Comparison of ENCODE assay signal across 19 mouse cellular contexts in genomic region chr11:83544214-83544613, GRCm38 (mm10). TPM values are rescaled to one million over a fixed set of nuclear protein-coding genes. Genes with fewer than 3 reads are reported as not detected.
DNase-seq lines count a peak whose midpoint lies in the region; ATAC-seq and TF ChIP-seq lines count a peak whose summit lies in the region.
"Had no signal": no experiment of that assay in that cellular context is flagged by ENCODE, and none has a peak within 500 bp of the region (broad histone marks: within the 10 kb centered on the region; RNA-seq: fewer than 3 reads in every experiment).

No protein-coding gene starts in this region.

- 45% methylated on average over 3 of the region's 3 CpGs for WGBS in lung, embryonic 14.5 days
- 46% methylated on average over 3 of the region's 3 CpGs for WGBS in lung, adult 2 months
- WGBS in hindbrain, postnatal 0 days: 80% methylated on average over 3 of the region's 3 CpGs

- H3K9me3 ChIP-seq in lung, embryonic 14.5 days (ENCODE audit: low read depth, low read length): no peaks in the 10 kb centered on the region
- H3K9me3 ChIP-seq in hindbrain, postnatal 0 days (ENCODE audit: low read length): no peaks in the 10 kb centered on the region
- H3K9me3 ChIP-seq: embryonic facial prominence, embryonic 15.5 days; heart, embryonic 10.5 days; hindbrain, embryonic 10.5 days; liver, embryonic 13.5 days had no signal

- H3K36me3 ChIP-seq in lung, embryonic 14.5 days (ENCODE audit: insufficient read depth): no peaks in the 10 kb centered on the region
- no peaks in the 10 kb centered on the region for H3K36me3 ChIP-seq in hindbrain, postnatal 0 days (ENCODE audit: insufficient read depth, low read length)
- H3K36me3 ChIP-seq: embryonic facial prominence, embryonic 15.5 days; heart, embryonic 10.5 days; hindbrain, embryonic 10.5 days; liver, embryonic 13.5 days had no signal

- no peaks in the 10 kb centered on the region for H3K27me3 ChIP-seq in lung, embryonic 14.5 days (ENCODE audit: insufficient read depth, low read length)
- no peaks in the 10 kb centered on the region for H3K27me3 ChIP-seq in hindbrain, postnatal 0 days (ENCODE audit: insufficient read depth, low read length)
- H3K27me3 ChIP-seq: embryonic facial prominence, embryonic 15.5 days; liver, embryonic 13.5 days had no signal

- ATAC-seq in lung, embryonic 14.5 days (ENCODE audit: insufficient read depth): no peak
- peak; percentile 28; the same call in 1 of the 2 replicates for ATAC-seq in neutrophil, adult 5-6 weeks (ENCODE audit: extremely low read depth, insufficient number of reproducible peaks, low FRiP score, poor library complexity, severe bottlenecking)
- no peak for ATAC-seq in megakaryocyte-erythroid progenitor cell, adult 5-6 weeks (replicated peaks; ENCODE audit: low FRiP score, low TSS enrichment, poor library complexity, severe bottlenecking)
- ATAC-seq in hindbrain, postnatal 0 days: no peak
- ATAC-seq: forebrain, embryonic 14.5 days had no signal

- H3K9ac ChIP-seq in lung, embryonic 14.5 days: no peak overlapping the region
- H3K9ac ChIP-seq in hindbrain, postnatal 0 days (replicated peaks; ENCODE audit: low read length): no peak overlapping the region
- H3K9ac ChIP-seq: embryonic facial prominence, embryonic 15.5 days; liver, embryonic 13.5 days had no signal

- no peak for TF ChIP-seq POLR2A in lung, adult 2 months (IDR thresholded peaks at IDR 0.05; ENCODE audit: borderline replicate concordance, extremely low read depth, low read depth, low read length)

- DNase-seq in embryo, embryonic 10.5 days (ENCODE audit: low spot score): peak; percentile 15
- no peak for DNase-seq in embryo, embryonic 10 days (ENCODE audit: low spot score)
- DNase-seq in lung, embryonic 14.5 days: peak; percentile 55
- no peak for DNase-seq in lung, adult 2 months
- DNase-seq in forelimb bud, embryonic 11.5 days (ENCODE audit: low read depth, low spot score): peak; percentile 19
- no peak for DNase-seq in hindbrain, postnatal 0 days (ENCODE audit: low spot score)
- DNase-seq: adrenal gland, postnatal 25 days; cerebellum, postnatal 14 days; kidney, adult 18-20 months; liver, embryonic 13.5 days; thymus, postnatal 14 days had no signal

- no peak overlapping the region for H3K27ac ChIP-seq in lung, embryonic 14.5 days (ENCODE audit: low read depth)
- no peak overlapping the region for H3K27ac ChIP-seq in hindbrain, postnatal 0 days
- H3K27ac ChIP-seq: embryonic facial prominence, embryonic 15.5 days; heart, embryonic 10.5 days; hindbrain, embryonic 10.5 days; liver, embryonic 13.5 days had no signal

- no peak overlapping the region for H3K4me3 ChIP-seq in lung, embryonic 14.5 days (ENCODE audit: low read depth, low read length)
- H3K4me3 ChIP-seq in lung, adult 2 months (replicated peaks; ENCODE audit: extremely low read depth, low read depth, low read length): no peak overlapping the region
- no peak overlapping the region for H3K4me3 ChIP-seq in hindbrain, postnatal 0 days (ENCODE audit: low read length)
- H3K4me3 ChIP-seq: embryonic facial prominence, embryonic 15.5 days; heart, embryonic 10.5 days; hindbrain, embryonic 10.5 days; liver, embryonic 13.5 days; megakaryocyte, embryonic 14.5 days had no signal

- no peak for TF ChIP-seq CTCF in lung, embryonic 14.5 days (IDR thresholded peaks at IDR 0.05; ENCODE audit: low read depth)
- no peak for TF ChIP-seq CTCF in lung, adult 2 months (IDR thresholded peaks at IDR 0.05; ENCODE audit: insufficient read depth, low read length)
- TF ChIP-seq CTCF in hindbrain, postnatal 0 days (IDR thresholded peaks at IDR 0.05; ENCODE audit: low read depth): no peak

- no peak overlapping the region for H3K4me2 ChIP-seq in lung, embryonic 14.5 days
- no peak overlapping the region for H3K4me2 ChIP-seq in hindbrain, postnatal 0 days (ENCODE audit: low read depth, low read length)
- H3K4me2 ChIP-seq: embryonic facial prominence, embryonic 15.5 days; liver, embryonic 13.5 days had no signal

- H3K4me1 ChIP-seq in lung, embryonic 14.5 days (ENCODE audit: insufficient read depth): no peaks in the 10 kb centered on the region; the same call in 1 of the 2 replicates
- no peaks in the 10 kb centered on the region for H3K4me1 ChIP-seq in lung, adult 2 months (ENCODE audit: control insufficient read depth, insufficient read depth, low read length)
- no peaks in the 10 kb centered on the region for H3K4me1 ChIP-seq in hindbrain, postnatal 0 days (ENCODE audit: insufficient read depth, low read length)
- H3K4me1 ChIP-seq: embryonic facial prominence, embryonic 15.5 days; heart, embryonic 10.5 days; hindbrain, embryonic 10.5 days; liver, embryonic 13.5 days had no signal

RNA-seq across cellular contexts. Expression of gene Ccl5, which starts 13.9 kb away (rescaled TPM):
- polyA plus RNA-seq in lung, embryonic 14.5 days (2014; fragmentation: Nextera tagmentation; extraction: Ambion mirVana): 0.64 TPM in 1 of 2 replicates, not detected in the other
- polyA plus RNA-seq in lung, adult 2 months (2012; rRNA removed): 70.3 and 198 TPM in 2 replicates
- total RNA-seq in neutrophil, adult 5-6 weeks (2017): 14.0 and 15.2 TPM in 2 replicates
- 8.9 and 46.6 TPM in 2 replicates for total RNA-seq in megakaryocyte-erythroid progenitor cell, adult 5-6 weeks (2014; fragmentation: Nextera tagmentation)
- total RNA-seq in megakaryocyte-erythroid progenitor cell, adult 5-6 weeks (2017): 5.6 and 32.4 TPM in 2 replicates
- not detected in 2 replicates for total RNA-seq in hindbrain, postnatal 0 days (2014; rRNA removed)
- 0.38 TPM in 1 of 2 replicates, not detected in the other for polyA plus RNA-seq in hindbrain, postnatal 0 days (2015; fragmentation: Nextera tagmentation; extraction: Ambion mirVana)
- total RNA-seq: gastrocnemius, adult 8-10 months had no signal
- polyA plus RNA-seq: heart, embryonic 10.5 days; hindbrain, embryonic 10.5 days had no signal

RNA-seq across cellular contexts. Expression of gene Heatr9, which starts 22.2 kb away (rescaled TPM):
- 0.09 TPM in 1 of 2 replicates, not detected in the other for polyA plus RNA-seq in lung, embryonic 14.5 days (2014; fragmentation: Nextera tagmentation; extraction: Ambion mirVana)
- polyA plus RNA-seq in lung, adult 2 months (2012; rRNA removed): 0.06 TPM in 1 of 2 replicates, not detected in the other
- total RNA-seq in neutrophil, adult 5-6 weeks (2017): not detected in 2 replicates
- not detected in 2 replicates for total RNA-seq in megakaryocyte-erythroid progenitor cell, adult 5-6 weeks (2014; fragmentation: Nextera tagmentation)
- total RNA-seq in megakaryocyte-erythroid progenitor cell, adult 5-6 weeks (2017): not detected in 2 replicates
- total RNA-seq in hindbrain, postnatal 0 days (2014; rRNA removed): not detected in 2 replicates
- not detected in 2 replicates for polyA plus RNA-seq in hindbrain, postnatal 0 days (2015; fragmentation: Nextera tagmentation; extraction: Ambion mirVana)
- total RNA-seq: adrenal gland, postnatal 25 days; gastrocnemius, adult 8-10 months had no signal
- polyA plus RNA-seq: embryonic facial prominence, embryonic 15.5 days; forebrain, embryonic 14.5 days; heart, embryonic 10.5 days; liver, embryonic 13.5 days had no signal

RNA-seq across cellular contexts. Expression of gene Ccl9, which starts 34.2 kb away (rescaled TPM):
- polyA plus RNA-seq in lung, embryonic 14.5 days (2014; fragmentation: Nextera tagmentation; extraction: Ambion mirVana): 2.8 and 7.0 TPM in 2 replicates
- polyA plus RNA-seq in lung, adult 2 months (2012; rRNA removed): 3.6 and 8.0 TPM in 2 replicates
- 30.6 and 52.2 TPM in 2 replicates for total RNA-seq in neutrophil, adult 5-6 weeks (2017)
- total RNA-seq in megakaryocyte-erythroid progenitor cell, adult 5-6 weeks (2014; fragmentation: Nextera tagmentation): not detected in 2 replicates
- 0.70 and 10.4 TPM in 2 replicates for total RNA-seq in megakaryocyte-erythroid progenitor cell, adult 5-6 weeks (2017)
- total RNA-seq in hindbrain, postnatal 0 days (2014; rRNA removed): 0.97 and 1.9 TPM in 2 replicates
- 1.7 and 1.9 TPM in 2 replicates for polyA plus RNA-seq in hindbrain, postnatal 0 days (2015; fragmentation: Nextera tagmentation; extraction: Ambion mirVana)

RNA-seq across cellular contexts. Expression of gene Ccl6, which starts 48.7 kb away (rescaled TPM):
- polyA plus RNA-seq in lung, embryonic 14.5 days (2014; fragmentation: Nextera tagmentation; extraction: Ambion mirVana): 4.8 and 7.2 TPM in 2 replicates
- polyA plus RNA-seq in lung, adult 2 months (2012; rRNA removed): 64.7 and 98.8 TPM in 2 replicates
- total RNA-seq in neutrophil, adult 5-6 weeks (2017): 1,141 and 1,189 TPM in 2 replicates
- not detected in 2 replicates for total RNA-seq in megakaryocyte-erythroid progenitor cell, adult 5-6 weeks (2014; fragmentation: Nextera tagmentation)
- total RNA-seq in megakaryocyte-erythroid progenitor cell, adult 5-6 weeks (2017): 0.84 and 4.1 TPM in 2 replicates
- total RNA-seq in hindbrain, postnatal 0 days (2014; rRNA removed): 0.40 TPM in 1 of 2 replicates, not detected in the other
- polyA plus RNA-seq in hindbrain, postnatal 0 days (2015; fragmentation: Nextera tagmentation; extraction: Ambion mirVana): 3.3 and 3.7 TPM in 2 replicates

Comparison
In these comparisons a context has a peak if more than half of its experiments do, and no peak if none do; other contexts are left out.
1. DNase-seq: peak in embryo, embryonic 10.5 days (single experiment), lung, embryonic 14.5 days (single experiment) and forelimb bud, embryonic 11.5 days (single experiment); none in embryo, embryonic 10 days (single experiment), lung, adult 2 months (single experiment) and hindbrain, postnatal 0 days (single experiment).